Mouse (Mus musculus) heart, embryonic 15.5 days (tissue): ENCODE results near the gene Sec61a1. TPM values are rescaled to one million over a fixed set of nuclear protein-coding genes. Genes with fewer than 3 reads are reported as not detected.
A peak's percentile ranks its signal among the peaks of the same experiment; 100 is the strongest.

Experiments
- ATAC-seq: fragments of 200-750 bp; cut with Nextera tagmentation; replicated peaks from 2 replicates; pipeline ENCODE4 v1.8.0; 2017; ENCODE audit warnings: low read depth, moderate TSS enrichment; ENCODE audit not compliant: insufficient number of reproducible peaks, insufficient read depth, low FRiP score
- H3K27ac ChIP-seq: fragments of 300-500 bp; sonication (generic); 2 replicates; pipeline ENCODE4 v1.5.1; 2015; ENCODE audit warnings: mild to moderate bottlenecking, inconsistent platforms
- H3K27me3 ChIP-seq: fragments of 300-500 bp; sonication (generic); 2 replicates; pipeline ENCODE4 v1.6.1; 2015; ENCODE audit warnings: inconsistent platforms
- H3K36me3 ChIP-seq: fragments of 300-500 bp; sonication (generic); 2 replicates; pipeline ENCODE4 v1.6.1; 2015; ENCODE audit warnings: mild to moderate bottlenecking, inconsistent platforms
- H3K4me1 ChIP-seq: fragments of 300-500 bp; sonication (generic); replicated peaks from 2 replicates; pipeline ENCODE4 v1.6.1; 2015; ENCODE audit warnings: inconsistent platforms
- H3K4me2 ChIP-seq: fragments of 300-500 bp; sonication (generic); 2 replicates; pipeline ENCODE4 v1.6.1; 2015; ENCODE audit warnings: inconsistent platforms, mild to moderate bottlenecking, moderate library complexity
- H3K4me3 ChIP-seq: fragments of 300-500 bp; sonication (generic); 2 replicates; pipeline ENCODE4 v1.5.1; 2015; ENCODE audit warnings: mild to moderate bottlenecking, inconsistent platforms
- H3K9ac ChIP-seq: fragments of 300-500 bp; sonication (generic); 2 replicates; pipeline ENCODE4 v1.6.1; 2015; ENCODE audit warnings: mild to moderate bottlenecking, inconsistent platforms
- H3K9me3 ChIP-seq: fragments of 300-500 bp; sonication (generic); replicated peaks from 2 replicates; pipeline ENCODE4 v1.6.1; 2016; ENCODE audit warnings: inconsistent platforms
- WGBS: fragments of 180-500 bp; shearing (Covaris S2); methylation state at CpG from one replicate; pipeline ENCODE4 v1.1.7; 2015; ENCODE audit warnings: mixed read lengths; 5-methylcytosine and 5-hydroxymethylcytosine counted together
- polyA plus RNA-seq: library from polyadenylated mRNA; unstranded; fragments of >200 nt; fragmentation: Nextera tagmentation; extraction: Ambion mirVana; gene quantifications from 2 replicates; pipeline ENCODE4 v1.2.1, GENCODE M21; 2015

Gene Sec61a1
- polyA plus RNA-seq, 1 experiment from 2014 or later: 145 TPM

DNA sequence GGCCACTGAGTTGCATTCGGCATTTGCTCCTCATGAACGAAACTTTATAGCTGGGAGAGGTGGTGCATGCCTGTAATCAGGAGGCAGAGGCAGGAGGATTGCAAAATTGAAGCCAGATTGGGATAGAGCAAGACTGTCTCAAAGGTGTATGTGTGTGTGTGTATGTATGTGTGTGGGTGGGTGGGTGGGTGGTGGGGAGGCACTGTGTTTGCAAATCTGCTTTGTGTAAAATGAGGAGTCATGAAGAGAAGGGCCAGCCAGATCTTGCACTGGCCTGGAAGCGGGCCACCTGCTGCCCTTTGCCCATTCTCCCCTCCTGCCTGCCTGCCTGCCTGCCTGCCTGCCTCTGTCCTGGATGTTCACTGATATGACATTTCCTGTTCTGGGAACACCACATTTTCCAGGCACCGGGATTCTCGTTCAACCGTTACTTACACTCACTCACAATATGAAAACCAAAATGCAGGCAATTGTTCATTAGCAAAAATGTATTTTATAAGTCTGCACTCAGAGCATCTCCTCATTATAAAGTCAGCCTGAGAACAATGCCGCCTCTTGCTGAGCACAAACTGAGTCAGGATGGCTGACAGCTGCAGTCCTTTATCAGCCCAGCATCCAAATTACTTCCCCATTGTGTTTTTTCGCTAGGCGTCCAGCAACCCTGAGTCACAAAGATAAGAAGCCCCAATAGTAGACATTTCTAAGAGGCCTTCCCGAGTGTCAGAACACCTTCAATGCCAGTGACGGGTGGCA is 26.1 kb upstream of the Sec61a1 start:
- WGBS: 26% methylated on average over 11 of the region's 11 CpGs
- Histone ChIP-seq H3K27ac (no peak overlapping the region), H3K27me3 (peaks cover 39% of the 10 kb centered on the region), H3K36me3 (no peaks in the 10 kb centered on the region), H3K4me1 (0 out of 2 replicates have a peak, but pooled peaks cover 2% of the 10 kb centered on the region), H3K4me3 (no peak overlapping the region), H3K9me3 (no peaks in the 10 kb centered on the region), H3K4me2 (no peak overlapping the region), H3K9ac (no peak overlapping the region)
- ATAC-seq: no peak

DNA sequence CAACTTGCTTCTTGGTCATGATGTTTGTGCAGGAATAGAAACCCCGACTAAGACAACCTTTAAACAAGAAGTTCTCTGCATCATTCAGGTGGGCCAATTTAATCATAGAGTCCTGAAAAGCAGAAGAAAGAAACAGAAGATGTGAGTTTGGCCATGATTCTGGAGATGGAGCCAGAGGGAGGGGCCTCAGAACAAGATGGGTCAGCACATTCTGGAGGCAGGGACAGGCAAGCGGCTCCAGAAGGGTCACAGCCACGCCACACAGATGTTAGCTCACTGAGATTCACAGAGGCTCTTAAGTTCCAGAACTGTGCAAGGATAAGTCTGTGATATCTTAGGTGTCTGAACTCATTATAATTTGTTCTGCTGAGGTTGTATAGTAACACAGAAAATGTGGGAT is 25.5 kb upstream of the Sec61a1 start:
- no peak for ATAC-seq
- Histone ChIP-seq H3K4me3 (no peak overlapping the region), H3K9me3 (no peaks in the 10 kb centered on the region), H3K4me1 (0 out of 2 replicates have a peak, but pooled peaks cover 2% of the 10 kb centered on the region), H3K27me3 (peaks cover 39% of the 10 kb centered on the region), H3K9ac (no peak overlapping the region), H3K36me3 (no peaks in the 10 kb centered on the region), H3K4me2 (no peak overlapping the region), H3K27ac (no peak overlapping the region)
- 78% methylated on average over 3 of the region's 3 CpGs for WGBS

DNA sequence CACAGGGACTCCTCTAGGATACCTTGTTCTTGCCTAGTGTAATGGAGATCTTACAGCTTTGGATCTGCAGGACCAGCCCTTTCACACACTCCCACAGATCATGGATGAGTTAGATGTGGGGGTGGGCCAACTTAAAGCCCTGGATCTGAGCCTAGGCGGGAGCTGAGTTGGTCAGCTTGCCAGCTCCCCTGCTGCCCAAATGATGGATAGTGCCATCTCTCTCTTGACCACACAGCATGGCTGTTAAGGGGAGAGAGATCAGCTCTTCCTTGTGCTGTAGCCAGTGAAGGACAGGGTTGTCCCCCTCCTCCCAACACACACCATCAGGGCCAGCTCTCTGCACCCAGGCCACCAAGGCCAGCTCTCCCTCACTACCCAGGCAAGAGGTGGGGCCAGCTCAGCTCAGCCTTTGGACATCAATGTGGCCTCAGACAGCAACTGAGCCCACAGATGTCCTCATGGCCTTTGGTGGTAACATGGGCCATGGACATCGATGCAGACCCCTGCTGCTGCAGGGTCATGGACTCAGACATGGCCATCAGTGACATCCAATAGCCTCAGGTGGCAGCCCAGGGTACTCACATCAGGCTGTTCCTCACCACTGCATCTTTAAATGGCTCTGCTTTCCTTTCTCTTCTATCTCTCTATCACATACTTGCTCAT is 21.5 kb upstream of the Sec61a1 start:
- Histone ChIP-seq H3K4me1 (0 out of 2 replicates have a peak, but pooled peaks cover 2% of the 10 kb centered on the region), H3K9ac (no peak overlapping the region), H3K27ac (no peak overlapping the region), H3K9me3 (no peaks in the 10 kb centered on the region), H3K36me3 (no peaks in the 10 kb centered on the region), H3K4me2 (no peak overlapping the region), H3K27me3 (peaks cover 7% of the 10 kb centered on the region; the same call in 1 of the 2 replicates), H3K4me3 (no peak overlapping the region)
- no peak for ATAC-seq
- WGBS: 68% methylated on average over 2 of the region's 2 CpGs

GRCm38 (mm10) chr6:88530306-88530705 is 11.6 kb upstream of the Sec61a1 start:
- no peaks in the 10 kb centered on the region for H3K27me3 ChIP-seq

DNA sequence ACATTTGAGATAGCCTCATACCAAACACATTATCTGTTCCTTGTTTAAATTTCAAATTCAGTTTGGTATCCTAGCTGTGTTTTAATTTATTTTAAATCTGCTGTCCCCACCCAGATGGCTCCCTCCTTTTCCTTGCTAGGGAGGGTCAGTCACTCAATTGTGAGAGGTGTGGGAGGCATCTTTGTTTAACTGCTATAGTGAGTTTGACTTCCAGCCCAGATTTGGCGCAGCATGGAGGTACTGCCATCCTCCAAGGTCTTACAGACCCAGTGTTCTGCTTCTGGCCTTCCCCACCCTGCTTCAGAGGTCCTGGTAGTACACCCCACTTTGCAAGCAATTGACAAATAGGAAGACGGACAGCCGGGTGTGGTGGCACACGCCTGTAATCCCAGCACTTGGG is 5.4 kb upstream of the Sec61a1 start:
- peaks cover 7% of the 10 kb centered on the region; the same call in 1 of the 2 replicates for H3K4me1 ChIP-seq
- H3K4me2 ChIP-seq: no peak overlapping the region
- H3K9ac ChIP-seq: no peak overlapping the region
- no peaks in the 10 kb centered on the region for H3K27me3 ChIP-seq
- no peak overlapping the region for H3K27ac ChIP-seq
- H3K9me3 ChIP-seq: no peaks in the 10 kb centered on the region
- WGBS: 81% methylated on average over 4 of the region's 4 CpGs
- no peak overlapping the region for H3K4me3 ChIP-seq
- H3K36me3 ChIP-seq: no peaks in the 10 kb centered on the region
- ATAC-seq: no peak

More at GRCm38 (mm10) chr6:88530306-88530705, 11.6 kb upstream of the Sec61a1 start:
- Histone ChIP-seq H3K36me3 (no peaks in the 10 kb centered on the region), H3K4me2 (no peak overlapping the region), H3K4me1 (no peaks in the 10 kb centered on the region), H3K4me3 (no peak overlapping the region), H3K27ac (no peak overlapping the region), H3K9ac (no peak overlapping the region), H3K9me3 (no peaks in the 10 kb centered on the region)
- ATAC-seq: no peak

- 78% methylated on average over 3 of the region's 3 CpGs for WGBS
- Histone ChIP-seq H3K36me3 (no peaks in the 10 kb centered on the region), H3K9ac (no peak overlapping the region), H3K27ac (no peak overlapping the region), H3K27me3 (no peaks in the 10 kb centered on the region), H3K4me3 (no peak overlapping the region), H3K9me3 (no peaks in the 10 kb centered on the region), H3K4me1 (peaks cover 7% of the 10 kb centered on the region; the same call in 1 of the 2 replicates), H3K4me2 (no peak overlapping the region)
- ATAC-seq: no peak
Measured at GRCm38 (mm10) chr6:88523451-88523850, 4.7 kb upstream of the Sec61a1 start.

DNA sequence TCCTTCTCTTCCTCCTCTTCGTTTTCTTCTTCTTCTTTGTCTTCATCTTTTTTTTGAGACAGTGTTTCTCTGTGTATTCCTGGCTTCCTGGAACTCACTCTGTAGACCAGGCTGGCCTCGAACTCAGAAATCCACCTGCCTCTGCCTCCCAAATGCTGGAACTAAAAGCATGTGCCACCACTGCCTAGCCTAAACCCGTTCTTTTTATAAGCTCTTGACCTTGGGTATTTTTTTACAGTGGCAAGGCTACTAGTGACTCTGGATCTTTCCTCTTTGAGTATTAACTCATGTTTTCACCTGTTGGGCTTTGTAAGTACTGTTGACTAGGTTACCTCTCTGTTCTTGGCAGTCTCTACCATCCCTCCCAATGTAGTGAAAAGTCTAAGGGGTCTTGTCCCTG is 4.3 kb upstream of the Sec61a1 start:
- Histone ChIP-seq H3K4me3 (no peak overlapping the region), H3K27ac (no peak overlapping the region), H3K4me1 (peaks cover 7% of the 10 kb centered on the region; the same call in 1 of the 2 replicates), H3K9ac (no peak overlapping the region), H3K9me3 (no peaks in the 10 kb centered on the region), H3K27me3 (no peaks in the 10 kb centered on the region), H3K4me2 (no peak overlapping the region), H3K36me3 (no peaks in the 10 kb centered on the region)
- no peak for ATAC-seq
- WGBS: 54% methylated on average over 3 of the region's 3 CpGs

GRCm38 (mm10) chr6:88522606-88523005 is 3.9 kb upstream of the Sec61a1 start:
- 38% methylated on average over 3 of the region's 3 CpGs for WGBS
- Histone ChIP-seq H3K27ac (no peak overlapping the region), H3K4me1 (peaks cover 10% of the 10 kb centered on the region), H3K4me2 (no peak overlapping the region), H3K9ac (no peak overlapping the region), H3K36me3 (no peaks in the 10 kb centered on the region), H3K9me3 (no peaks in the 10 kb centered on the region), H3K27me3 (no peaks in the 10 kb centered on the region), H3K4me3 (no peak overlapping the region)
- ATAC-seq: no peak

DNA sequence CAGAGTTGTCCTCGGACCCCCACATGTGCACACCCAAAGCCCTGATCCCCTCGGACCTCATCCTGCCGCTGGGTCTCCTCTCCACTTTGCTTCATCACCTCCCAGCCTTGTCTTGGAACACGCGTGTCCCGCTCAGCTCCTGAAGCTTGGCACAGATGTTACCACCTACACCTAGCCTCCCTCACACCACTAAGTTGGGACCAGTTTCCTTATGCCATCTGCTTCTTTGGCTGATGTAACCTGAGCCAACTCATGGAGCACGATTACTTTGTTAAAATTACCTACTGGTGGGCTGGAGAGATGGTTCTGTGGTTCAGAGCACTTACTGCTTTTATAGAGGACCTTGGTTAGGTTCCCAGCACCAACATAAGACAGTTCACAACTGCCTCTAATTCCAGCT is 3.1 kb upstream of the Sec61a1 start:
- H3K9me3 ChIP-seq: no peaks in the 10 kb centered on the region
- no peaks in the 10 kb centered on the region for H3K36me3 ChIP-seq
- peaks cover 17% of the 10 kb centered on the region for H3K4me1 ChIP-seq
- 84% methylated on average over 7 of the region's 7 CpGs for WGBS
- no peak overlapping the region for H3K27ac ChIP-seq
- H3K4me3 ChIP-seq: no peak overlapping the region
- no peak for ATAC-seq
- H3K27me3 ChIP-seq: no peaks in the 10 kb centered on the region
- no peak overlapping the region for H3K9ac ChIP-seq
- H3K4me2 ChIP-seq: no peak overlapping the region

- peak overlapping the region; percentile 74 for H3K4me2 ChIP-seq
- peak overlapping the region; percentile 85 for H3K27ac ChIP-seq
- ATAC-seq: no peak
- no peaks in the 10 kb centered on the region for H3K27me3 ChIP-seq
- no peaks in the 10 kb centered on the region for H3K9me3 ChIP-seq
- peak overlapping the region; percentile 88 for H3K4me3 ChIP-seq
- WGBS: 5% methylated on average over 18 of the region's 18 CpGs
- peaks cover 19% of the 10 kb centered on the region for H3K36me3 ChIP-seq
- peak overlapping the region; percentile 91 for H3K9ac ChIP-seq
- peaks cover 47% of the 10 kb centered on the region for H3K4me1 ChIP-seq
Measured at GRCm38 (mm10) chr6:88517701-88518403, 853 bp downstream of the Sec61a1 start.

DNA sequence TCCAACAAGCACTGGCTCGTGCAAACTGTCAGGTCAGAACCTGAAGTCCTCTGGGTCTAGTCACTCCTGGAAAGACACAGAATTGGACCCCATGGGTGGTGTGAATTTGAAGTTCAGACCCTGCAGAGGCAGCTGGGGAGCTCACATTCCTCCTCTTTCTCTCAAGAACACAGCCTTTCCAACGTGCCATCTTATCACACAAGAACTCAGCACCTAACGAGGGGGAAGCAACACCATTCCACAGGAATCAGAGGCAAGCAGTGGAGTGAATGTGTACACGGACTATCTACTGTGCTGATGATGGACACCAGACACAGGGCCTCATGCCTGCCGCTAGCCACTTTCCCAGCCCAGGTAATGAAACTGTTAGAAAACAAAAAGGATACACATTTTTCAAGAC is 2.0 kb downstream of the Sec61a1 start:
- Histone ChIP-seq H3K36me3 (peaks cover 31% of the 10 kb centered on the region), H3K9ac (peak overlapping the region; percentile 91), H3K4me2 (peak overlapping the region; percentile 74), H3K27ac (peak overlapping the region; percentile 85), H3K27me3 (no peaks in the 10 kb centered on the region), H3K4me3 (peak overlapping the region; percentile 88), H3K9me3 (no peaks in the 10 kb centered on the region), H3K4me1 (peaks cover 54% of the 10 kb centered on the region)
- no peak for ATAC-seq
- 20% methylated on average over 5 of the region's 5 CpGs for WGBS
